Mouse (Mus musculus) spleen, adult 2 months (tissue): ENCODE measurements around the gene M1ap. TPM values are rescaled to one million over a fixed set of nuclear protein-coding genes. Genes with fewer than 3 reads are reported as not detected.

Experiments
- DNase-seq, 2 experiments: peaks; one replicate each; pipeline versions ENCODE4 v3.0.0 to v3.0.0-alpha.2; 2012 to 2021; ENCODE audit warnings: low spot score in 2 of 2, low read depth in 1 of 2
- H3K27ac ChIP-seq: fragments of 200-500 bp; 2 replicates; pipeline ENCODE4 v1.5.1; 2012; ENCODE audit warnings: low read length, inconsistent platforms; ENCODE audit not compliant: insufficient read depth
- H3K27me3 ChIP-seq: fragments of 200-500 bp; 2 replicates; pipeline ENCODE4 v1.6.1; 2012; ENCODE audit warnings: mild to moderate bottlenecking, moderate library complexity, low read length, inconsistent platforms; ENCODE audit not compliant: control insufficient read depth, insufficient read depth
- H3K36me3 ChIP-seq: fragments of 200-500 bp; 2 replicates; pipeline ENCODE4 v1.6.1; 2012; ENCODE audit warnings: mild to moderate bottlenecking, low read length, inconsistent platforms; ENCODE audit not compliant: control insufficient read depth, insufficient read depth
- H3K4me1 ChIP-seq: fragments of 200-500 bp; 2 replicates; pipeline ENCODE4 v1.6.1; 2011; ENCODE audit warnings: inconsistent platforms; ENCODE audit not compliant: control insufficient read depth, insufficient read depth, insufficient read length
- H3K4me3 ChIP-seq: fragments of 200-500 bp; 2 replicates; pipeline ENCODE4 v1.5.1; 2011; ENCODE audit warnings: mild to moderate bottlenecking, inconsistent platforms; ENCODE audit not compliant: insufficient read depth, insufficient read length; ENCODE audit errors: extremely low read depth
- CTCF ChIP-seq: fragments of 200-500 bp; IDR thresholded peaks from 2 replicates; pipeline ENCODE4 v1.5.1; 2011; ENCODE audit warnings: mild to moderate bottlenecking, inconsistent platforms; ENCODE audit not compliant: insufficient read depth, insufficient read length, insufficient replicate concordance; ENCODE audit errors: extremely low read depth
- POLR2A ChIP-seq: fragments of 200-500 bp; IDR thresholded peaks from 2 replicates; pipeline ENCODE4 v1.6.1; 2011; ENCODE audit warnings: low read depth, low read length, inconsistent platforms
- WGBS: fragments of 180-500 bp; shearing (Covaris S2); methylation state at CpG from one replicate; pipeline ENCODE4 v1.1.7; 2018; 5-methylcytosine and 5-hydroxymethylcytosine counted together
- polyA plus RNA-seq: library from polyadenylated mRNA; depleted of rRNA; stranded (reverse); fragments of >200 nt; gene quantifications from 2 replicates; pipeline ENCODE4 v1.2.3, GENCODE M21; 2012; rRNA removed

M1ap gene
- 2.6 and 2.8 TPM in 2 replicates for polyA plus RNA-seq

DNA sequence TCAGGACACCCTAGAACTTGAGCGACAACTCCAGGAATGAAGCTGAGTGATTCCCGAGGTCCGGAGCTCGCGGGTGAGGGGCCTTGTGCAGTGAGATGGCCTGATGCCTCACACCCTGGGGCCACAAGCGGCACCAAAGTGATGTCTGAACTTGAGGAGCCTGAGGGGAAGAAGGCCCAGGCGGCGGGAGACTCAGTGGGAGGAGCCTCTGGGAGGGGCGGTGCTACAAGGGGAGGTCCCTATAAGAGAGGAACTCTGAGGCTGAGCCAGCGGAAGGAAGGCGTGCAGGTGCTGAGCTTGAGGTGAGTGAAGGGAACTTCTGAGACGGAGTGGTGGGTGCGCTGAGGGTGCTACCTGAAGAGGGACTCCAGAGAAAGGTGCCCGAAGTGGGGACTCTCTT lies at the start of gene M1ap:
Gene M1ap, plus strand, starts transcription at position 252 of the 400 bp plus-strand sequence.
- H3K4me1 ChIP-seq = no peaks in the 10 kb centered on the region
- TF ChIP-seq POLR2A (no peak), CTCF (no peak)
- H3K27ac ChIP-seq = no peak within 1 kb of the TSS
- no peaks in the 10 kb centered on the region for H3K36me3 ChIP-seq
- WGBS = 92% methylated on average over 14 of the region's 14 CpGs
- H3K27me3 ChIP-seq = no peaks in the 10 kb centered on the region
- H3K4me3 ChIP-seq = no peak within 1 kb of the TSS
- no peak for DNase-seq

- no peaks in the 10 kb centered on the region for H3K27me3 ChIP-seq
- H3K4me1 ChIP-seq = no peaks in the 10 kb centered on the region
- TF ChIP-seq CTCF (no peak), POLR2A (no peak)
These were observed 49.4 kb upstream of the M1ap start for GRCm38 (mm10) chr6:82897311-82897710.

DNA sequence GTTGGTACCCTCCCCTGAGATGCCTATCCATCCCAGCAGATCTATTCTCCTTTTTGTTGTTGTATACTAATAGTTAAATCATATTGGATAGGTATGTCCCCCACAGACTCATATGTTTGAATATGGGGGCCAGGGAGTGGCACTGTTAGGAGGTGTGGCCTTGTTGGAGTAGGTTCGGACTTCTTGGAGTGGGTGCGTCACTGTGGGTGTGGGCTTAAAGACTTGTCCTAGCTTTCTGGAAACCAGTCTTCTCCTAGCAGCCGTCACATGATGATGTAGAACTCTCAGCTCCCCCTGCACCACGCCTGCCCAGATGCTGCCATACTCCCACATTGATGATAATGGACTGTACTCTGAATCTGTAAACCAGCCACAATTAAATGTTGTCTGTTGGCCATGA lies 48.5 kb upstream of the M1ap start:
- Histone ChIP-seq H3K27me3 (no peaks in the 10 kb centered on the region), H3K27ac (no peak overlapping the region), H3K4me3 (no peak overlapping the region), H3K36me3 (no peaks in the 10 kb centered on the region), H3K4me1 (no peaks in the 10 kb centered on the region)
- DNase-seq = no peak
- 87% methylated on average over 4 of the region's 4 CpGs for WGBS
- no peak for TF ChIP-seq POLR2A
- no peak for TF ChIP-seq CTCF

More at GRCm38 (mm10) chr6:82897311-82897710, 49.4 kb upstream of the M1ap start:
- Histone ChIP-seq H3K4me3 (no peak overlapping the region), H3K27ac (no peak overlapping the region), H3K36me3 (no peaks in the 10 kb centered on the region)
- 40% methylated on average over 3 of the region's 3 CpGs for WGBS
- DNase-seq = no peak

GRCm38 (mm10) chr6:82898745-82899144 lies 48.0 kb upstream of the M1ap start:
- TF ChIP-seq POLR2A = no peak
- TF ChIP-seq CTCF = no peak
- no peak for DNase-seq
- Histone ChIP-seq H3K4me1 (no peaks in the 10 kb centered on the region), H3K27ac (no peak overlapping the region), H3K4me3 (no peak overlapping the region), H3K27me3 (no peaks in the 10 kb centered on the region), H3K36me3 (no peaks in the 10 kb centered on the region)
- 76% methylated on average over 4 of the region's 4 CpGs for WGBS

DNA sequence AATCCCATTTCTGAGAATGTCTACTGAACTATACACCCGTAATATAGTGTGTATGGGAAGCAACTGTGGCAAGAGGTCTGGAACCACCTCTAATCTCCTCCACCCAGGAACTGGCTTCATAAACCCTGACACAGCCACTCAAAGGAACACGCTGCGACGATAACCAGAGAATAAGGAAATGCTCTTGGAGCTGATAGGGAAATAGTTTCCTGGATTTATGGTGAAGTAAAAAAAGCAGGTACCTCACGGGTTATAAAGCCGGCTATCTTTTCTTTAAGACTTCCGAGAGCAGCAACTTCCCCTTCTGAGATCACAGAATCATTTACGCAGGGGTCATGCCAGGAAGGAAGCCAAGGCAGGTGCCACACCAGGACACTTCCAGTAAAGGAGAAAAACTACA lies 44.1 kb upstream of the M1ap start:
- Histone ChIP-seq H3K36me3 (no peaks in the 10 kb centered on the region), H3K4me3 (no peak overlapping the region), H3K27me3 (no peaks in the 10 kb centered on the region), H3K4me1 (no peaks in the 10 kb centered on the region), H3K27ac (no peak overlapping the region)
- DNase-seq = no peak
- 12% methylated on average over 8 of the region's 8 CpGs for WGBS
- TF ChIP-seq POLR2A = no peak
- no peak for TF ChIP-seq CTCF

DNA sequence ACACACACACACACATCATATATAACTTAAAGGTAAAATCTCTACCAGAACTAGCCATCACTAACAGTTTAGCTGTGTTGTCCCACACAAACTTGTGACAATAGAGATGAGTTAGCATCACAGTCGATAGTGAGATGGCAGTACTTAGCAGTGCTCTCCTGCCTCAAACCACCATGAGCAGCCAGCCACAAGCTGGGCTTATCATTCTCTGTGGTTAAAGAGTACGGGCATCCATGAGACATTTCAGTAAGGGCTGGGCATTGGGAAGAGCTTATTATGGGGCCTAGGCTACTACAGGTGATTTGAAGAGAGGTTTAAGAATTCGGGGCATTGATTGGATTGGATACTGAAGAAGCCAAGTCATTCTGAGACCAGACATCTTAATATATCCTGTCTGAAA lies 39.7 kb upstream of the M1ap start:
- no peak for TF ChIP-seq CTCF
- TF ChIP-seq POLR2A = no peak
- 70% methylated on average over 3 of the region's 3 CpGs for WGBS
- Histone ChIP-seq H3K27me3 (no peaks in the 10 kb centered on the region), H3K4me3 (no peak overlapping the region), H3K27ac (no peak overlapping the region), H3K36me3 (no peaks in the 10 kb centered on the region), H3K4me1 (no peaks in the 10 kb centered on the region)
- no peak for DNase-seq

- 51% methylated on average over 8 of the region's 8 CpGs for WGBS
- H3K4me3 ChIP-seq = no peak overlapping the region
- no peak overlapping the region for H3K27ac ChIP-seq
- peaks cover 2% of the 10 kb centered on the region; the same call in 1 of the 2 replicates for H3K4me1 ChIP-seq
- TF ChIP-seq CTCF = no peak
- TF ChIP-seq POLR2A = no peak
- DNase-seq = no peak
- H3K27me3 ChIP-seq = no peaks in the 10 kb centered on the region
- no peaks in the 10 kb centered on the region for H3K36me3 ChIP-seq
These were observed 38.7 kb upstream of the M1ap start for GRCm38 (mm10) chr6:82908034-82908433.
